Mouse (Mus musculus) myocyte (in vitro differentiated cells): Measurements from ENCODE around the gene Col9a1. TPM values are rescaled to one million over a fixed set of nuclear protein-coding genes. Genes with fewer than 3 reads are reported as not detected.

Experiments used
- H3K27me3 ChIP-seq: one replicate; pipeline ENCODE4 v1.6.1; 2011; ENCODE audit not compliant: control insufficient read depth, insufficient read depth, insufficient read length
- H3K36me3 ChIP-seq: one replicate; pipeline ENCODE4 v1.6.1; 2011; ENCODE audit not compliant: control insufficient read depth, insufficient read depth
- H3K4me2 ChIP-seq: one replicate; pipeline ENCODE4 v1.6.1; 2011; ENCODE audit warnings: low read depth, control low read depth
- H3K4me3 ChIP-seq: one replicate; pipeline ENCODE4 v1.5.1; 2011; ENCODE audit warnings: mild to moderate bottlenecking, control low read depth, moderate library complexity
- H3K79me2 ChIP-seq: one replicate; pipeline ENCODE4 v1.6.1; 2011; ENCODE audit not compliant: control insufficient read depth, insufficient read depth
- H3ac ChIP-seq: one replicate; pipeline ENCODE4 v1.6.1; 2011; ENCODE audit not compliant: control insufficient read depth, insufficient read length
- CEBPB ChIP-seq: IDR thresholded peaks from 2 replicates; pipeline ENCODE4 v1.6.1; 2011; ENCODE audit warnings: mild to moderate bottlenecking, moderate library complexity; ENCODE audit not compliant: poor library complexity, insufficient read depth, severe bottlenecking
- E2F4 ChIP-seq: IDR thresholded peaks from one replicate; pipeline ENCODE4 v1.6.1; 2011; ENCODE audit warnings: mild to moderate bottlenecking, control low read depth, moderate library complexity; ENCODE audit not compliant: insufficient read depth
- MAX ChIP-seq: IDR thresholded peaks from one replicate; pipeline ENCODE4 v1.6.1; 2011; ENCODE audit warnings: low read depth, mild to moderate bottlenecking, control low read depth
- MYOD1 ChIP-seq, 3 experiments: IDR thresholded peaks; one replicate each; pipeline ENCODE4 v1.6.1; 2011; ENCODE audit warnings: control low read depth in 2 of 3, low read depth in 2 of 3, mild to moderate bottlenecking in 2 of 3, moderate library complexity in 1 of 3; ENCODE audit not compliant: insufficient read length in 2 of 3, control insufficient read depth in 1 of 3
- MYOG ChIP-seq, 3 experiments: IDR thresholded peaks; one replicate each; pipeline ENCODE4 v1.6.1; 2011; ENCODE audit warnings: control low read depth in 2 of 3, low read depth in 2 of 3, mild to moderate bottlenecking in 2 of 3; ENCODE audit not compliant: insufficient read length in 2 of 3, control insufficient read depth in 1 of 3, insufficient read depth in 1 of 3
- POLR2A ChIP-seq: IDR thresholded peaks from one replicate; pipeline ENCODE4 v1.6.1; 2011; ENCODE audit warnings: low read depth, mild to moderate bottlenecking, control low read depth, moderate library complexity; ENCODE audit not compliant: insufficient read length
- POLR2AphosphoS2 ChIP-seq: IDR thresholded peaks from one replicate; pipeline ENCODE4 v1.6.1; 2011; ENCODE audit warnings: low read depth, control low read depth; ENCODE audit not compliant: insufficient read length
- REST ChIP-seq: IDR thresholded peaks from one replicate; pipeline ENCODE4 v1.6.1; 2011; ENCODE audit warnings: mild to moderate bottlenecking, control low read depth, moderate library complexity; ENCODE audit not compliant: insufficient read depth, insufficient read length
- SRF ChIP-seq: IDR thresholded peaks from one replicate; pipeline ENCODE4 v1.6.1; 2011; ENCODE audit warnings: low read depth; ENCODE audit not compliant: control insufficient read depth, insufficient read length
- TCF12 ChIP-seq: IDR thresholded peaks from one replicate; pipeline ENCODE4 v1.6.1; 2011; ENCODE audit warnings: mild to moderate bottlenecking, control low read depth; ENCODE audit not compliant: poor library complexity, insufficient read depth, severe bottlenecking
- TCF3 ChIP-seq: IDR thresholded peaks from one replicate; pipeline ENCODE4 v1.6.1; 2011; ENCODE audit warnings: low read depth, control low read depth; ENCODE audit not compliant: insufficient read length
- USF1 ChIP-seq: IDR thresholded peaks from one replicate; pipeline ENCODE4 v1.6.1; 2011; ENCODE audit warnings: low read depth, mild to moderate bottlenecking, control low read depth, moderate library complexity
- polyA plus RNA-seq: library from polyadenylated mRNA; unstranded; fragments of >200 nt; fragmentation: generic; extraction: Trizol; gene quantifications from one replicate; pipeline ENCODE4 v1.2.1, GENCODE M21; 2012; ENCODE audit warnings: missing spikeins

Col9a1 gene
- polyA plus RNA-seq, 1 experiment: not detected

DNA sequence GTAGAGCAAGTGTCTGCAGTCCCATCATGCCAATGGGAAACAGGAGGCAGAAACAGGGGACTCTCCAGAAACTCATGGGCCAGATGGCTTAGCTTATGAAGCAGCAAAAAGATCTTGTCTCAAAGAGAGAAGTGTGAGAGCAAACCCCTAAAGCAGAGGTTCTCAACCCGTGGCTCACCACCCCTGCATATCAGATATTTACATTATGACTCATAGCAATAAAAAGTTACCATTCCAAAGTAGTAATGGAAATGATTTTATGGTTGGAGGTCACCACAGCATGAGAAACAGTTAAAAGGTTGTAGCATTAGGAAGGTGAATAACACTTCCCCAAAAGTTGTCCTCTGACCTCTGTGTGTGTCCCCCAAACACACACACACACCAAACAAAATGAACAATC lies 58.9 kb downstream of the Col9a1 start:
- Histone ChIP-seq H3K27me3 (no peaks in the 10 kb centered on the region), H3K4me3 (no peak overlapping the region), H3K79me2 (no peaks in the 10 kb centered on the region), H3K4me2 (no peak overlapping the region), H3ac (no peak overlapping the region), H3K36me3 (no peaks in the 10 kb centered on the region)
- TF ChIP-seq SRF (no peak), MYOD1 (IDR thresholded peaks at IDR 0.05; ENCODE audit: control insufficient read depth in 1 of 3, insufficient read length in 2 of 3, low read depth in 2 of 3) (no peak), TCF3 (no peak), MYOG (IDR thresholded peaks at IDR 0.05; ENCODE audit: control insufficient read depth in 1 of 3, insufficient read depth in 1 of 3, insufficient read length in 2 of 3, low read depth in 2 of 3) (no peak), CEBPB (no peak), MAX (no peak), POLR2AphosphoS2 (no peak), E2F4 (no peak), REST (no peak), USF1 (no peak), TCF12 (no peak), POLR2A (no peak)

DNA sequence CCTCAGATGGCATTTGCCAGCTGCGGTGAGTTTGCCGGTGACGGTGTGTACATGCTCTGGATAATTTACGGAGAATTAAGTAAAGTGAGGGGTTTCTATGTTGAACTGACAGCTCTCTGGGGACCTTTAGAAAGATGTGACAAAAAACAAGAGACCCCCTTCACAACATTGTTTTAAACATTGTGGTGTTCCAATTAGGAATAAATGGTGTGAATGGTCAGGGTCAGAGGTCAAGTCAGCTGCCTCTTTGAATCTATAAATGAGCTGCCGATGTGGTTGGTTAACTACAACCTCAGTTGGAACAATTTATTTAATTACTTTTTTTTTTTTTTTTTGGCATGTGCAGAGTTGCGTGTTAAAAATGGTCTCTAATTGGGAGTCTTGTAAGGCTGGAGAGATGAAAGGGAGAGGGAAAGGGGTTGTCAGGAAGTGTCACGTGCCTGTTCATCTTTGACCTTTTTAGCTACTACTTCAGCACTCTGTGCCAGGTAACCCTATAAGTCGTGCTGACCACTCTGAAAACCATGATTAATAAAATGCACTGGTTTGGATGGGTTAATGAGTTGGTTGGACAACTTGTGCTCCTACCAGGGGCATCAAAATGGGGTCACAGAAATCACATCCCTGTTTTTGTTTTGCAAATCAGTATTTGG lies 62.8 kb downstream of the Col9a1 start:
- H3K4me3 ChIP-seq: no peak overlapping the region
- no peak overlapping the region for H3K4me2 ChIP-seq

DNA sequence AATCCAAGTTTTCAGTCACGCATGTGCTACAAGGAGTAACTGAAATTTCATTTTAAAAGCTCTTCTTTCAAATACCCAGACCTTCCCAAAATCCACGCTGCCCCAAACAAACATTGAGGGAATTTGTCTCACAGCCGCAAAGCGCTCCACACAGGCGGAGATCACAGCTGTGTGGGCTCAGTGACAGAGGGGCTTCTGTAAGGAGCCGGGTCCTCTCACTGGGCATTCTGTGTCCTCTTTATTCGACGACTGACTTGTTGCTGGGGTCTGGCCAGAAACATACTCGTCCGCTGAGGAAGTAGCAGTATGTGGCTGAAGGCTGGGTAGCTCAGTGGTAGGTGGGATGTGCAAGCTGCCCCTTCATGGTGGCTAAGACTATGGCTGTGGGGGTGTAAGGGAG lies 67.5 kb downstream of the Col9a1 start:
- Histone ChIP-seq H3K36me3 (no peaks in the 10 kb centered on the region), H3K4me2 (no peak overlapping the region)
- no peak for TF ChIP-seq MAX
- no peak for TF ChIP-seq TCF12
- TF ChIP-seq CEBPB: no peak
- no peak for TF ChIP-seq MYOG (IDR thresholded peaks at IDR 0.05; ENCODE audit: control insufficient read depth in 1 of 3, insufficient read depth in 1 of 3, insufficient read length in 2 of 3, low read depth in 2 of 3)
- no peak for TF ChIP-seq POLR2AphosphoS2
- no peak for TF ChIP-seq POLR2A
- TF ChIP-seq USF1: no peak
- TF ChIP-seq REST: no peak
- no peak for TF ChIP-seq E2F4
- no peak for TF ChIP-seq TCF3

More for the DNA sequence above, 62.8 kb downstream of the Col9a1 start:
- H3K27me3 ChIP-seq: no peaks in the 10 kb centered on the region
- no peaks in the 10 kb centered on the region for H3K79me2 ChIP-seq
- no peaks in the 10 kb centered on the region for H3K36me3 ChIP-seq
- no peak for TF ChIP-seq E2F4
- no peak for TF ChIP-seq MYOG (IDR thresholded peaks at IDR 0.05; ENCODE audit: control insufficient read depth in 1 of 3, insufficient read depth in 1 of 3, insufficient read length in 2 of 3, low read depth in 2 of 3)
- TF ChIP-seq USF1: no peak
- no peak for TF ChIP-seq POLR2A
- TF ChIP-seq REST: no peak
- no peak for TF ChIP-seq POLR2AphosphoS2
- TF ChIP-seq CEBPB: no peak
- H3ac ChIP-seq: no peak overlapping the region

DNA sequence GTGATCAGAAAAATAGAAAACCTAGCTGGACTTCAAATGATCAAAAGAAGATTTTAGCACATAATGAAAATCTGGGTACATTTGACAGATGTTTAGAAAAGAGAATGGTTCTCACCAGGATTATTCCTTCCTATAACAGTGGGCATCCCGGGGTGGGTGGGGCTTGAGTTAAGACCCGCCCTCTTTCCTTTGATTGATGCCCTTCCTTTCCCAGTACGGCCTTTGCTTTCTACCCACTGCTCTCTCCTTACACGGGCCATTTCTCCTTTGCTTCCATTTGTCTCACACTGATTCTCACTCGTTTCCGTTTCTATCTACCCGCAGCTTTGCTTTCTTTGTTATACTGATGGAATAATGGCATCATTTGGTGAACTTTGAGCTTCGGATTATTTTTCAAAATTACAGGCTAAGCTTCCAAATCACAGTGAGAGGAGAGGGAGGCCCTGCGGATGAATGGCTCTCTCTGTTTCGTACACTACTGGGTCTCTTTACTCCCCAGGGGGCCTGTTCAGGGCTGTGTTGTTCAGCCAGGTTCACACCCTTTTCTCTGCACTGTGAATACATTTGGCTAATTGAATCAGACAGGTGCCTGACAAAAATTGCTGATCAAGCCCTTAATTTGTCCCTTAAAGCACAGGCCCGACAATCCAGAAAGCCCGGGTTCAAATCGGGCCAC lies 68.4 kb downstream of the Col9a1 start:
- no peaks in the 10 kb centered on the region for H3K27me3 ChIP-seq
- H3K4me2 ChIP-seq: no peak overlapping the region
- H3ac ChIP-seq: no peak overlapping the region
- TF ChIP-seq MYOD1 (IDR thresholded peaks at IDR 0.05; ENCODE audit: control insufficient read depth in 1 of 3, insufficient read length in 2 of 3, low read depth in 2 of 3) (no peak), TCF12 (no peak), CEBPB (no peak), MAX (no peak), REST (no peak), POLR2AphosphoS2 (no peak), TCF3 (no peak), E2F4 (no peak), MYOG (IDR thresholded peaks at IDR 0.05; ENCODE audit: control insufficient read depth in 1 of 3, insufficient read depth in 1 of 3, insufficient read length in 2 of 3, low read depth in 2 of 3) (no peak), USF1 (no peak), SRF (no peak), POLR2A (no peak)
- no peaks in the 10 kb centered on the region for H3K79me2 ChIP-seq
- H3K36me3 ChIP-seq: no peaks in the 10 kb centered on the region
- no peak overlapping the region for H3K4me3 ChIP-seq

More for the DNA sequence above, 67.5 kb downstream of the Col9a1 start:
- Histone ChIP-seq H3ac (no peak overlapping the region), H3K4me3 (no peak overlapping the region), H3K79me2 (no peaks in the 10 kb centered on the region), H3K27me3 (no peaks in the 10 kb centered on the region)
